Mouse (Mus musculus): ENCODE results near the gene Ass1. TPM values are rescaled to one million over a fixed set of nuclear protein-coding genes. Genes with fewer than 3 reads are reported as not detected.

The Ass1 gene
- polyA plus RNA-seq (2017; shearing (Covaris generic)): 137 TPM

GRCm38 (mm10) chr2:31469931-31470682, at the start of gene Ass1:
TSS of gene Ass1 (plus strand) at chr2:31470207.

Other genes with a start within 250 kb of the Ass1 start
- 0.35 TPM for gene Ncs1, start 224.4 kb upstream of the Ass1 start, polyA plus RNA-seq (2017; shearing (Covaris generic))
- 0.60 TPM for gene Hmcn2, start 155.8 kb upstream of the Ass1 start, polyA plus RNA-seq (2017; shearing (Covaris generic))
- gene Fubp3, start 102.4 kb downstream of the Ass1 start, polyA plus RNA-seq (2017; shearing (Covaris generic)): 32.3 TPM
- gene Prdm12, start 169.8 kb downstream of the Ass1 start, polyA plus RNA-seq (2017; shearing (Covaris generic)): not detected
- gene Exosc2, start 200.5 kb downstream of the Ass1 start, polyA plus RNA-seq (2017; shearing (Covaris generic)): 51.0 TPM
- 27.6 TPM for gene Abl1, start 218.2 kb downstream of the Ass1 start, polyA plus RNA-seq (2017; shearing (Covaris generic))

All from CD4-positive, CD25-positive, alpha-beta regulatory T cell, adult 9 weeks (primary cell).